Mouse (Mus musculus): Measurements from ENCODE around the gene Zfp553.

DNA sequence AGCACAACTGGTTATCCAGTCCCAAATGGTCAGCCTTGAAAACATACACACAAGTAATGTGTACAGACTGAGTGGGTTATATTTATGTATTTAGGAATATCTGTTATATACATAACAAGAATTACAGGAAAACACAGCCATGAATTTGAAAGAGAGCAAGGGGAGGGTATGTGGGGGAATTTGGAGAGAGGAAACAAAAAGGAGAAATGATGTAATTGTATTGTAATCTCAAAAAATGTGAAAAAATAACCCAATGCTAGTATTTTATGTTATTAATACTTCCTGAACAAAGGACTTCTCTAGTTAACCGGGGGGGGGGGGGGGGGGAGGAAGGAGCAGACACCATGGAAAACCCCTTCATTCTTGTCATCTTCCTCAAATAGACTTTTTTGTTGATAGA lies 48.1 kb upstream of the Zfp553 start:
- TF ChIP-seq POLR2A (IDR thresholded peaks at IDR 0.05; ENCODE audit: insufficient read length, low read depth) (no peak), TCF12 (IDR thresholded peaks at IDR 0.05; ENCODE audit: insufficient read depth, poor library complexity, severe bottlenecking) (no peak), USF1 (IDR thresholded peaks at IDR 0.05; ENCODE audit: low read depth) (no peak), MAX (IDR thresholded peaks at IDR 0.05; ENCODE audit: low read depth) (no peak), POLR2AphosphoS2 (IDR thresholded peaks at IDR 0.05; ENCODE audit: insufficient read length, low read depth) (no peak), E2F4 (IDR thresholded peaks at IDR 0.05; ENCODE audit: insufficient read depth) (no peak), TCF3 (IDR thresholded peaks at IDR 0.05; ENCODE audit: insufficient read length, low read depth) (no peak)

Measured in myocyte (in vitro differentiated cells).